Mouse (Mus musculus) frontal cortex, postnatal 25 days (tissue): ENCODE data around the gene Taf5l.
A peak's percentile ranks its signal among the peaks of the same experiment; 100 is the strongest.
"Not testable (repeated sequence)": the region's sequence is repeated elsewhere in the genome, so short reads cannot be mapped to it uniquely, and the experiment has no call there.

Experiments
- DNase-seq, 2 experiments: peaks; one replicate each; pipeline ENCODE4 v3.0.0; 2022; ENCODE audit warnings: low spot score in 2 of 2

The Taf5l gene

GRCm38 (mm10) chr8:124014299-124014698 is 6.9 kb downstream of the Taf5l start:
- not testable (repeated sequence) for DNase-seq

- no peak for DNase-seq
These were observed 9.1 kb downstream of the Taf5l start for GRCm38 (mm10) chr8:124011989-124012586.

- no peak for DNase-seq
These were observed 9.6 kb downstream of the Taf5l start for GRCm38 (mm10) chr8:124011580-124011979.

- no peak for DNase-seq
These were observed 13.4 kb downstream of the Taf5l start for GRCm38 (mm10) chr8:124007829-124008228.

- no peak for DNase-seq
These were observed 18.6 kb downstream of the Taf5l start for GRCm38 (mm10) chr8:124002546-124003108.

GRCm38 (mm10) chr8:123999568-123999967 is 21.6 kb downstream of the Taf5l start:
- DNase-seq: no peak

- no peak for DNase-seq
These were observed 27.2 kb downstream of the Taf5l start for GRCm38 (mm10) chr8:123993997-123994396.

- no peak for DNase-seq
These were observed 27.6 kb downstream of the Taf5l start for GRCm38 (mm10) chr8:123993597-123993996.

- DNase-seq: no peak
These were observed 28.6 kb downstream of the Taf5l start for GRCm38 (mm10) chr8:123992587-123992986.

GRCm38 (mm10) chr8:123990277-123991049 is 30.7 kb downstream of the Taf5l start:
- no peak for DNase-seq

- DNase-seq: no peak
These were observed 32.1 kb downstream of the Taf5l start for GRCm38 (mm10) chr8:123989128-123989527.

- DNase-seq: no peak
These were observed 32.6 kb downstream of the Taf5l start for GRCm38 (mm10) chr8:123988605-123989038.

GRCm38 (mm10) chr8:123982826-123983400 is 38.3 kb downstream of the Taf5l start, which contains the start of gene Abcb10:
Abcb10 (minus strand) TSS chr8:123983122.
- peak; percentile 69 to 73 for DNase-seq

GRCm38 (mm10) chr8:123982291-123982793 is 38.9 kb downstream of the Taf5l start:
- peak; percentile 10 to 24 for DNase-seq

GRCm38 (mm10) chr8:123981674-123982073 is 39.5 kb downstream of the Taf5l start:
- DNase-seq: no peak

GRCm38 (mm10) chr8:123980239-123980638 is 41.0 kb downstream of the Taf5l start:
- no peak for DNase-seq

GRCm38 (mm10) chr8:123978926-123979325 is 42.3 kb downstream of the Taf5l start:
- DNase-seq: no peak

- DNase-seq: no peak
These were observed 42.9 kb downstream of the Taf5l start for GRCm38 (mm10) chr8:123978166-123978838.

GRCm38 (mm10) chr8:123977499-123977898 is 43.7 kb downstream of the Taf5l start:
- DNase-seq: no peak

- DNase-seq: no peak
These were observed 47.7 kb downstream of the Taf5l start for GRCm38 (mm10) chr8:123973495-123973894.

GRCm38 (mm10) chr8:123966896-123967295 is 54.3 kb downstream of the Taf5l start:
- no peak for DNase-seq

- DNase-seq: no peak
These were observed 59.8 kb downstream of the Taf5l start for GRCm38 (mm10) chr8:123961371-123961770.
